ENCODE assay signal across 22 mouse cellular contexts in genomic region chr15:27441053-27441452, GRCm38 (mm10). TPM values are rescaled to one million over a fixed set of nuclear protein-coding genes. Genes with fewer than 3 reads are reported as not detected.
DNase-seq lines count a peak whose midpoint lies in the region; ATAC-seq and TF ChIP-seq lines count a peak whose summit lies in the region.
"Had no signal": no experiment of that assay in that cellular context is flagged by ENCODE, and none has a peak within 500 bp of the region (broad histone marks: within the 10 kb centered on the region; RNA-seq: fewer than 3 reads in every experiment).

No protein-coding gene starts in this region.

- no peak for TF ChIP-seq POLR2A in kidney, adult 2 months (IDR thresholded peaks at IDR 0.05; ENCODE audit: low read depth, low read length)

- no peak for DNase-seq in hindbrain, embryonic 11.5 days (ENCODE audit: low spot score)
- DNase-seq in hindbrain, embryonic 14.5 days (ENCODE audit: low spot score) = no peak
- no peak for DNase-seq in kidney, adult 2 months
- DNase-seq: adrenal gland, adult 2 months; adrenal gland, postnatal 10 days; adrenal gland, postnatal 25 days; cerebellum, adult 11 months; cerebellum, adult 18-20 months; cerebellum, adult 8-10 months; cerebellum, adult 9-11 months; cerebellum, postnatal 14 days; cerebellum, postnatal 36 days; embryo, embryonic 11 days had no signal

- no peak for TF ChIP-seq CTCF in kidney, adult 2 months (conservative IDR thresholded peaks at IDR 0.05; ENCODE audit: insufficient read depth, insufficient read length, low read depth, low read length)

- no peak overlapping the region for H3K9ac ChIP-seq in hindbrain, embryonic 11.5 days (ENCODE audit: low read depth, low read length)
- H3K9ac ChIP-seq in hindbrain, embryonic 14.5 days = no peak overlapping the region
- H3K9ac ChIP-seq in kidney, embryonic 15.5 days = no peak overlapping the region
- H3K9ac ChIP-seq in midbrain, embryonic 13.5 days (replicated peaks) = no peak overlapping the region
- no peak overlapping the region for H3K9ac ChIP-seq in midbrain, embryonic 15.5 days
- H3K9ac ChIP-seq: embryonic facial prominence, embryonic 13.5 days; embryonic facial prominence, embryonic 15.5 days; forebrain, embryonic 12.5 days had no signal

- no peak overlapping the region for H3K27ac ChIP-seq in hindbrain, embryonic 11.5 days (ENCODE audit: low read depth, low read length)
- no peak overlapping the region for H3K27ac ChIP-seq in hindbrain, embryonic 14.5 days
- H3K27ac ChIP-seq in kidney, embryonic 15.5 days = 0 out of 2 replicates have a peak overlapping the region, but pooled peaks have one; percentile 22
- H3K27ac ChIP-seq in kidney, adult 2 months (ENCODE audit: insufficient read depth, low read depth, low read length) = no peak overlapping the region
- H3K27ac ChIP-seq in midbrain, embryonic 13.5 days = no peak overlapping the region
- H3K27ac ChIP-seq in midbrain, embryonic 15.5 days = no peak overlapping the region
- H3K27ac ChIP-seq: embryonic facial prominence, embryonic 13.5 days; embryonic facial prominence, embryonic 15.5 days; forebrain, embryonic 10.5 days; forebrain, embryonic 12.5 days had no signal

- ATAC-seq in hindbrain, embryonic 11.5 days (ENCODE audit: low FRiP score) = 0 out of 2 replicates have a peak, but pooled peaks have one; percentile 35
- ATAC-seq in hindbrain, embryonic 14.5 days (ENCODE audit: low FRiP score) = no peak
- ATAC-seq in kidney, embryonic 15.5 days (replicated peaks; ENCODE audit: low FRiP score) = peak; percentile 53
- 0 out of 2 replicates have a peak, but pooled peaks have one; percentile 43 for ATAC-seq in midbrain, embryonic 13.5 days
- no peak for ATAC-seq in midbrain, embryonic 15.5 days (replicated peaks)
- ATAC-seq: forebrain, embryonic 14.5 days had no signal

- H3K36me3 ChIP-seq in hindbrain, embryonic 11.5 days (ENCODE audit: control insufficient read depth, insufficient read depth, low read length) = no peaks in the 10 kb centered on the region
- no peaks in the 10 kb centered on the region for H3K36me3 ChIP-seq in hindbrain, embryonic 14.5 days (replicated peaks; ENCODE audit: control insufficient read depth, insufficient read depth)
- no peaks in the 10 kb centered on the region for H3K36me3 ChIP-seq in kidney, embryonic 15.5 days
- no peaks in the 10 kb centered on the region for H3K36me3 ChIP-seq in kidney, adult 2 months (ENCODE audit: control insufficient read depth, insufficient read depth, low read length)
- no peaks in the 10 kb centered on the region for H3K36me3 ChIP-seq in midbrain, embryonic 13.5 days
- no peaks in the 10 kb centered on the region for H3K36me3 ChIP-seq in midbrain, embryonic 15.5 days (replicated peaks)
- H3K36me3 ChIP-seq: embryonic facial prominence, embryonic 13.5 days; embryonic facial prominence, embryonic 15.5 days; forebrain, embryonic 10.5 days; forebrain, embryonic 12.5 days had no signal

- no peak overlapping the region for H3K4me2 ChIP-seq in hindbrain, embryonic 11.5 days (replicated peaks; ENCODE audit: low read depth, low read length)
- H3K4me2 ChIP-seq in hindbrain, embryonic 14.5 days (replicated peaks) = no peak overlapping the region
- no peak overlapping the region for H3K4me2 ChIP-seq in kidney, embryonic 15.5 days
- no peak overlapping the region for H3K4me2 ChIP-seq in midbrain, embryonic 13.5 days (replicated peaks)
- no peak overlapping the region for H3K4me2 ChIP-seq in midbrain, embryonic 15.5 days
- H3K4me2 ChIP-seq: embryonic facial prominence, embryonic 13.5 days; embryonic facial prominence, embryonic 15.5 days; forebrain, embryonic 12.5 days had no signal

- 92% methylated on average over 6 of the region's 7 CpGs for WGBS in hindbrain, embryonic 11.5 days
- WGBS in hindbrain, embryonic 14.5 days = 92% methylated on average over 6 of the region's 7 CpGs
- WGBS in kidney, embryonic 15.5 days = 68% methylated on average over 7 of the region's 7 CpGs
- WGBS in kidney, adult 2 months = 67% methylated on average over 7 of the region's 7 CpGs
- 96% methylated on average over 7 of the region's 7 CpGs for WGBS in midbrain, embryonic 13.5 days
- 91% methylated on average over 7 of the region's 7 CpGs for WGBS in midbrain, embryonic 15.5 days

- H3K4me1 ChIP-seq in hindbrain, embryonic 11.5 days (replicated peaks; ENCODE audit: control insufficient read depth, insufficient read depth, low read length) = no peaks in the 10 kb centered on the region
- H3K4me1 ChIP-seq in hindbrain, embryonic 14.5 days (replicated peaks; ENCODE audit: control insufficient read depth, insufficient read depth, low read length) = no peaks in the 10 kb centered on the region
- no peaks in the 10 kb centered on the region for H3K4me1 ChIP-seq in kidney, embryonic 15.5 days
- no peaks in the 10 kb centered on the region for H3K4me1 ChIP-seq in kidney, adult 2 months (ENCODE audit: control insufficient read depth, insufficient read depth, low read length)
- no peaks in the 10 kb centered on the region for H3K4me1 ChIP-seq in midbrain, embryonic 13.5 days (replicated peaks)
- no peaks in the 10 kb centered on the region for H3K4me1 ChIP-seq in midbrain, embryonic 15.5 days
- H3K4me1 ChIP-seq: embryonic facial prominence, embryonic 13.5 days; embryonic facial prominence, embryonic 15.5 days; forebrain, embryonic 10.5 days; forebrain, embryonic 12.5 days had no signal

- no peaks in the 10 kb centered on the region for H3K9me3 ChIP-seq in hindbrain, embryonic 11.5 days (ENCODE audit: control insufficient read depth, low read length)
- H3K9me3 ChIP-seq in hindbrain, embryonic 14.5 days (ENCODE audit: control insufficient read depth, low read length) = no peaks in the 10 kb centered on the region
- H3K9me3 ChIP-seq in kidney, embryonic 15.5 days (replicated peaks) = no peaks in the 10 kb centered on the region
- no peaks in the 10 kb centered on the region for H3K9me3 ChIP-seq in midbrain, embryonic 13.5 days
- no peaks in the 10 kb centered on the region for H3K9me3 ChIP-seq in midbrain, embryonic 15.5 days
- H3K9me3 ChIP-seq: embryonic facial prominence, embryonic 13.5 days; embryonic facial prominence, embryonic 15.5 days; forebrain, embryonic 10.5 days; forebrain, embryonic 12.5 days had no signal

- H3K4me3 ChIP-seq in hindbrain, embryonic 11.5 days (ENCODE audit: low read depth, low read length) = no peak overlapping the region
- no peak overlapping the region for H3K4me3 ChIP-seq in hindbrain, embryonic 14.5 days (replicated peaks; ENCODE audit: low read length)
- H3K4me3 ChIP-seq in kidney, embryonic 15.5 days (replicated peaks) = no peak overlapping the region
- H3K4me3 ChIP-seq in kidney, adult 2 months (ENCODE audit: insufficient read depth, low read depth, low read length) = no peak overlapping the region
- H3K4me3 ChIP-seq in midbrain, embryonic 13.5 days (replicated peaks) = no peak overlapping the region
- H3K4me3 ChIP-seq in midbrain, embryonic 15.5 days = no peak overlapping the region
- H3K4me3 ChIP-seq: embryonic facial prominence, embryonic 13.5 days; embryonic facial prominence, embryonic 15.5 days; erythroblast, embryonic 14.5 days; forebrain, embryonic 10.5 days; forebrain, embryonic 12.5 days had no signal

- H3K27me3 ChIP-seq in hindbrain, embryonic 11.5 days (ENCODE audit: control insufficient read depth, insufficient read depth, low read length) = no peaks in the 10 kb centered on the region
- no peaks in the 10 kb centered on the region for H3K27me3 ChIP-seq in hindbrain, embryonic 14.5 days (ENCODE audit: control insufficient read depth, insufficient read depth, low read length)
- H3K27me3 ChIP-seq in kidney, embryonic 15.5 days = no peaks in the 10 kb centered on the region
- H3K27me3 ChIP-seq in kidney, adult 2 months (replicated peaks; ENCODE audit: control insufficient read depth, insufficient read depth, low read length) = no peaks in the 10 kb centered on the region; the same call in 1 of the 2 replicates
- no peaks in the 10 kb centered on the region for H3K27me3 ChIP-seq in midbrain, embryonic 13.5 days
- H3K27me3 ChIP-seq in midbrain, embryonic 15.5 days (replicated peaks) = no peaks in the 10 kb centered on the region
- H3K27me3 ChIP-seq: embryonic facial prominence, embryonic 13.5 days; embryonic facial prominence, embryonic 15.5 days; forebrain, embryonic 12.5 days had no signal

RNA-seq across cellular contexts. Expression of gene Ank, which starts 25.4 kb away (rescaled TPM):
- 12.1 and 13.9 TPM in 2 replicates for polyA plus RNA-seq in hindbrain, embryonic 11.5 days (2014; fragmentation: Nextera tagmentation; extraction: Ambion mirVana)
- polyA plus RNA-seq in hindbrain, embryonic 14.5 days (2014; fragmentation: Nextera tagmentation; extraction: Ambion mirVana) = 18.6 and 20.8 TPM in 2 replicates
- polyA plus RNA-seq in kidney, embryonic 15.5 days (2015; fragmentation: Nextera tagmentation; extraction: Ambion mirVana) = 8.8 and 10.5 TPM in 2 replicates
- 17.4 and 18.6 TPM in 2 replicates for polyA plus RNA-seq in kidney, adult 2 months (2012; rRNA removed)
- 9.9 and 11.5 TPM in 2 replicates for polyA plus RNA-seq in midbrain, embryonic 13.5 days (2015; fragmentation: Nextera tagmentation; extraction: Ambion mirVana)
- polyA plus RNA-seq in midbrain, embryonic 15.5 days (2015; fragmentation: Nextera tagmentation; extraction: Ambion mirVana) = 12.9 and 13.2 TPM in 2 replicates

Comparison
In these comparisons a context has a peak if more than half of its experiments do, and no peak if none do; other contexts are left out.
1. ATAC-seq: peak in hindbrain, embryonic 11.5 days (single experiment), kidney, embryonic 15.5 days (single experiment) and midbrain, embryonic 13.5 days (single experiment); none in hindbrain, embryonic 14.5 days (single experiment) and midbrain, embryonic 15.5 days (single experiment).